Mouse (Mus musculus): ENCODE results near the gene Celf2.

Celf2 gene

GRCm38 (mm10) chr2:6677457-6677856, 831.9 kb downstream of the Celf2 start:
- DNase-seq (ENCODE audit: low spot score): no peak

GRCm38 (mm10) chr2:6674401-6674800, 835.0 kb downstream of the Celf2 start:
- DNase-seq (ENCODE audit: low spot score): no peak

- no peak for DNase-seq (ENCODE audit: low spot score)
Measured at GRCm38 (mm10) chr2:6673418-6673817, 835.9 kb downstream of the Celf2 start.

- DNase-seq (ENCODE audit: low spot score): peak; percentile 27
Measured at GRCm38 (mm10) chr2:6667611-6668010, 841.8 kb downstream of the Celf2 start.

GRCm38 (mm10) chr2:6659834-6660233, 849.5 kb downstream of the Celf2 start:
- DNase-seq (ENCODE audit: low spot score): no peak

GRCm38 (mm10) chr2:6653719-6654118, 855.6 kb downstream of the Celf2 start:
- DNase-seq (ENCODE audit: low spot score): no peak

GRCm38 (mm10) chr2:6651697-6652096, 857.7 kb downstream of the Celf2 start:
- no peak for DNase-seq (ENCODE audit: low spot score)

GRCm38 (mm10) chr2:6648877-6649276, 860.5 kb downstream of the Celf2 start:
- DNase-seq (ENCODE audit: low spot score): no peak

GRCm38 (mm10) chr2:6647028-6647427, 862.3 kb downstream of the Celf2 start:
- DNase-seq (ENCODE audit: low spot score): no peak

- no peak for DNase-seq (ENCODE audit: low spot score)
Measured at GRCm38 (mm10) chr2:6646325-6646724, 863.0 kb downstream of the Celf2 start.

- DNase-seq (ENCODE audit: low spot score): peak; percentile 65
Measured at GRCm38 (mm10) chr2:6642222-6642850, 867.0 kb downstream of the Celf2 start.

- no peak for DNase-seq (ENCODE audit: low spot score)
Measured at GRCm38 (mm10) chr2:6639370-6639769, 870.0 kb downstream of the Celf2 start.

GRCm38 (mm10) chr2:6637147-6637546, 872.2 kb downstream of the Celf2 start:
- no peak for DNase-seq (ENCODE audit: low spot score)

- DNase-seq (ENCODE audit: low spot score): no peak
Measured at GRCm38 (mm10) chr2:6634899-6635298, 874.5 kb downstream of the Celf2 start.

- DNase-seq (ENCODE audit: low spot score): no peak
Measured at GRCm38 (mm10) chr2:6633115-6633514, 876.2 kb downstream of the Celf2 start.

GRCm38 (mm10) chr2:6623802-6624201, 885.6 kb downstream of the Celf2 start:
- no peak for DNase-seq (ENCODE audit: low spot score)

GRCm38 (mm10) chr2:6622082-6622481, 887.3 kb downstream of the Celf2 start:
- DNase-seq (ENCODE audit: low spot score): no peak

- no peak for DNase-seq (ENCODE audit: low spot score)
Measured at GRCm38 (mm10) chr2:6618856-6619255, 890.5 kb downstream of the Celf2 start.

- DNase-seq (ENCODE audit: low spot score): no peak
Measured at GRCm38 (mm10) chr2:6618450-6618849, 890.9 kb downstream of the Celf2 start.

- DNase-seq (ENCODE audit: low spot score): no peak
Measured at GRCm38 (mm10) chr2:6604347-6604746, 905.0 kb downstream of the Celf2 start.

GRCm38 (mm10) chr2:6603880-6604279, 905.5 kb downstream of the Celf2 start:
- DNase-seq (ENCODE audit: low spot score): no peak

GRCm38 (mm10) chr2:6602163-6602562, 907.2 kb downstream of the Celf2 start:
- DNase-seq (ENCODE audit: low spot score): no peak

- no peak for DNase-seq (ENCODE audit: low spot score)
Measured at GRCm38 (mm10) chr2:6598879-6599167, 910.5 kb downstream of the Celf2 start.

GRCm38 (mm10) chr2:6598124-6598878, 911.1 kb downstream of the Celf2 start:
- DNase-seq (ENCODE audit: low spot score): no peak
